Mouse (Mus musculus): ENCODE data around the gene Meis1.

The Meis1 gene

GRCm38 (mm10) chr11:18877626-18878011 lies 141.2 kb downstream of the Meis1 start:
- in situ Hi-C loops (cut with MseI, MboI), result loop anchor here (5.0 kb wide), 1 partner anchor 145 kb away; no protein-coding TSS in a partner anchor

DNA sequence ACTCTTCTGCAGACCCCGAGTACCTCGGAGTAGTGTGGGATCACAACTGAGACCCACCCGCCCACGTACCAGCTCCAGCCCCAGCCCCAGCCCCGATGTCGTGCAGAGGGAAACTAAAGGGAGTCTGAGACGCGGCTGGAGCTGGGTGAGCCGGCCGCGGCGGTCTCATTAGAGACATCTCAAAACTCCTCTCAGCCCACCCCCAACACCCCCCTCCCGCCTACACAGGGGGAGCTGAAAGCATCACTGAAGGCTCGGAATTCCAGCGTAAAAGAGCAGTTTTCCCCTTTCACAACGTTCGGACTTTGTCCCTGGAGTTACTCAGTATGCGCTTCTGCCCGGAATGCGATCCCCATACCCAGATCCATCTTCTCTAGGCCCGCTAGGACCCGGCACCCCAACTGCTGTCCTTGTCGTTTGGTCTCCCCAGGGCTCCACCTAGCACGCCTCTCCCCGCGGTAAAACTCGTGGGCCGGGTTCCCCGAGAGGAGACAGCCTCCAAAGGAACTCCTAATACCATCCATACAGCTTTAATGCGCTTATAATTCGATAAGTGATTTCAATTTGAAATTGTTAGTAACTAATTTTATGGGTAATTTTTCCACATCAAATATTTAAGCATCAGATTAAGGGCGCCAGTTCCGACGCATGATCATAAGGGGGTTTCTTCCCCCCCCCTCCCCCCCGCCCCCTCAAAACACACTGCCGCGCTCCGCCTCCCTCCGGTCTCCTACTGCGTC lies 141.7 kb downstream of the Meis1 start:
- in situ Hi-C loops (cut with MseI, MboI), result loop anchor here (5.0 kb wide), 1 partner anchor 145 kb away; no protein-coding TSS in a partner anchor

DNA sequence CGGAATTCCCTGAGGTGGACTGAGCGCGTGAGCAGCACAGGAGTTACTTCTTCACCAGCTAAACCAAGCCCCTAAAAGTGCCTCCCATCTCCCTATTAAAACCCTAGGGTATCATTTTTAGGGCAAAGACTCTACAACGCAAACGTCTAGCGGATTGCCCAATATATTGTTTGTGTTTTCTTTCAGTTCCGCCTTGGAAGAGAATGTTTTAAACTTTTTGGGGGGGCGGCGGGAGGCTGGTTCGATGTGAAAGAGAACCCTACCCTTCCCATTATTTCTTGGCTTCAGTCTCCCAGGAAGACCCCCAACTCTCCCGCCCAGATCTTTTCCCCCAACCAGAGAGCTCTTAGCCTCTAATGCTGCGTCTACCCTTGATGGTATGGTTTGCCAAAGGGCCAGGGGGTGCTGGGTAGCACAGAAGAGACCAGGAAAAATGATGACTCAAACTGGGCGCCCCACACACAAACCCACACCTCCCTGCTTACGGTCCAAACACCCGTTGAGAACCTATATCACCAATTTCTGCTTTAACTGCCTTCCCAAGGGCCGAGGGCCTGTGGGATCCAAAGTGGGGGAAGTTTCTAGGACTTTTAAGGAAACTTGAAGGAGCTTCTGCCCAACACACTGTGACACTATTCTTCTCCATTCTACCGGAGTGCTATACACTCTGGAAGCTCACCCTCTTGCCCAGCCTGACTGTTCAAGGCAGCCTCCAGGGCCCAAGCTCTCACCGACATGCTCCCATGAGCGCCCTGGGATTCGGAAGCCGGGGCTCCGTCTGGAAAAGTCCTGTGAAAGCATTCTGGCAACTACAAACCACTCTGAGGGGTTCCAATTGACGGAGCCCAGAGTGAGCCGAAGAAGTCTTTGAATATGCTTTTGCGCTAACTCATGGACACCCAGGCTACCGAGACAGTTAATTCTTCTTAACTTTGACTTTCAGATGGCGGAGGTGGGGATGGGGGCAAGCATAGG lies 142.6 kb downstream of the Meis1 start:
- in situ Hi-C loops (cut with MseI, MboI), result loop anchor here (5.0 kb wide), 1 partner anchor 146 kb away; no protein-coding TSS in a partner anchor

- in situ Hi-C loops (cut with MseI, MboI), result loop anchor here (5.0 kb wide), 1 partner anchor 147 kb away; no protein-coding TSS in a partner anchor
Observed at GRCm38 (mm10) chr11:18875001-18875902, 143.5 kb downstream of the Meis1 start.

DNA sequence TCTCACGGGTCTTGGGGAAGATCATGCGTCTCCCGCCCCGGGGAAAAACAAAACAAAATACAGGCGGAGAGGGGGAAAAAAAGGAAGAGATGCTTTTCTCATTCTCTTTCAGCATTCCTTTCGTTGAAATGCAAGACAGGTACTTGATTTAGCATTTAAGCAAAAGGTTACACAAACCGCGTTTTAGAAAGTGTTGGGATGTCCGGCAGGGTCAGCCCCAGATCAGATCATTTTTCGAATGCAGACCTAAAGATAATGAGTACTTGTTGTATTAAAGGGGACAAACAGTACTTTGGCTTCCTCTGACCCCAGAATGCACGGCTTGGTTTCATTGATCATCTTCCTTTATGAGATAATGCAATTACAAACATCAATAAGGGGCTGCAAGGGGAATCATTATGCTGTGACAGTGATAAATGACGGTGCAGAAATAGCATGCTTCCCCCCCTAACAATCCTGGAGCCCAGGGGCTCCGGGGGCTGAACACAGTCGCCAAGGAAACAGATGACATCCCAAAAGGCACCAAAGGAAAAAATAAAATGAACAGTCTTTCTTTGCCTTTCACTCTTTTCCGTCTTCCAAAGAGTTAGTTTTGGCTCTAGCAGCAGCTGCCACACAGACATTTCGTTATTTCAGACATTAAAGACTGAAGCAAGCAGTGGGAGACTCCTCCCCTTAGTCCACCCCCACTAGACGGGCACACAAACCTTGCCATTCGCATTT lies 144.3 kb downstream of the Meis1 start:
- in situ Hi-C loops (cut with MseI, MboI), result loop anchor here in 1 of 2 experiments (25.0 kb wide), 1 partner anchor 888 kb away; no protein-coding TSS in a partner anchor

DNA sequence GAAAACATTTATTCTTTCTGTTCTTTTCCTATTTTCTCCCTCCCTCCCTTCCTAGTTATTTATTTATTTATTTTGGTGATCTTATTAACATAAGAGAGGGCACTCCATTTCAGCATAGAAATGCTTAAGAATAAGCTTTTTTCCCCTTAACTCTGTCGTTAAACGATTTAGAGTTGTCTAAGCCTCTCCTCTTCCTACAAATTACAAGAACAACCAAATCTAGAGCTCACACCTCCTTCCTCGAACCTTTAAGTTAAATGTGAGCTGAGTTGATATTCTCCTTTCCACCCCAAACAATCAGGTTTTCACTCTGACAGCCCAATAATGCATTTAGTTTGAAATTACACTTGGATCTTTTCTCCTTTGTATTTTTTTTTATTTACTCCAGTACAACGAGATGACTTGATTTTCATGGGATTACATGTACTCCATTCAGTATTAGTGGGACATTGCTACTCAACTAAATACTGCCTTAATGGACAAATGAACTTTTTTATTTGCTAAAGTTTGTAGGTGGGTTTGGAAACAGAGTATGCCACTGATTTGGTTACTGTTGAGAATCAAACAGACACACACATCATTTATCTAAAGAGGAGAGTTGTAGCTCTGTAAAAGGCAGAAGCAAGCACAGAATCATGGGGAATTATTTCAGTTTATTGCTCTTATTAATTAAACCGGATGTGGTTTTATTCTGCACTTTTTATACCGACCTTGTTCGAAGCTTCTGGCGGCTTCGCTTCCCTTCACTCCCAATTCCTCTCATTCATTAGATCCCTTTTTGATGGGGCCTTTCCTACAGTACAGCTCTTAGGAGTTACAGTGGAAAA lies 145.1 kb downstream of the Meis1 start:
- in situ Hi-C loops (cut with MseI, MboI), result loop anchor here in 1 of 2 experiments (25.0 kb wide), 1 partner anchor 889 kb away; no protein-coding TSS in a partner anchor

DNA sequence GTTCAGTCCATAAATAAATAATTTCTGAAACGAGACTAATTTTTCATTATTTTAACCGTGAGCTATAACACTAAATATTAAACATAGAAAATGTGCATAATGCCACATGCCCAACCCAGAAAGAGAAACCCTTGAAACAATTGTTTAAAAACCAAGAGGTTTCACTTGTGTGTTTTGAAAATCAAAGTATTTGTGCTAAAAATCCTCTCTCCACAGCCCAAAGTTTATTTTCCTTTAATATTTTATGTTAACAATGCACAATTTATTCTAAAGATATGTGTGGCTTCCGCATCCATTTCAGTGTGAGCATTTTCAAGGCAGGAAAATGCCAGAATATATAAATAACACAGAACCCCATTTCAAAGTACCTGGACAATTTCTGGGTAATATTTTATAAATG lies 146.0 kb downstream of the Meis1 start:
- in situ Hi-C loops (cut with MseI, MboI), result loop anchor here in 1 of 2 experiments (25.0 kb wide), 1 partner anchor 890 kb away; no protein-coding TSS in a partner anchor

DNA sequence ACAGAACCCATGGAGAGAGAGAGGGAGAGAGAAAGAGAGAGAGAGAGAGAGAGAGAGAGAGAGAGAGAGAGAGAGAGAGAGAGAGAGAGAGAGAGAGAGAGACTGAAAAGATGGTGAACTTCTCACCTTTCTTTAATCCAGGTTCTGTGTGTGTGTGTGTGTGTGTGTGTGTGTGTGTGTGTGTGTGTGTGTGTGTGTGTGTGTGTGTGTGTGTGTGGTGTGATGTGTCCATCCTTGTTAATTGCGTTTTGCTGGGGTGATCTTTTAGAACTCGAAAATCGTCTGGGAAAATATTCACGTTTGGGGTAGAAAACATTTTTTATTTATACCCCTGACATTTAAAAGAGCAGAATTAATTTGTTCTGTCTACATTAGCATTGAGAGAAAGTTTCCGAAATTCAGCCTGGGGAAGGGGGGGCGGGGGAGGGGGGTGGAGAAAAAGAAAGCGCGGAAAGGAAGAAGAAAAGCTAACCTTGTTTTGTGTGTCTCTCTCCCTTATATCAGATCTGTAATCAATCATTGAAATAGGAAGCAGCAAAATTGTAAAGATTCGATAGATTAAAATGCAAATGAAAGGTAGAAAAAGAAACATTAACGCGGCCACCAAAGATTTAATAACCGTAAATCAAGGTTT lies 146.6 kb downstream of the Meis1 start:
- in situ Hi-C loops (cut with MseI, MboI), result loop anchor here in 1 of 2 experiments (25.0 kb wide), 1 partner anchor 890 kb away; no protein-coding TSS in a partner anchor

- in situ Hi-C loops (cut with MseI, MboI), result loop anchor here in 1 of 2 experiments (25.0 kb wide), 1 partner anchor 891 kb away; no protein-coding TSS in a partner anchor
Observed at GRCm38 (mm10) chr11:18871170-18872081, 147.4 kb downstream of the Meis1 start.

- in situ Hi-C loops (cut with MseI, MboI), result loop anchor here in 1 of 2 experiments (25.0 kb wide), 1 partner anchor 892 kb away; no protein-coding TSS in a partner anchor
Observed at GRCm38 (mm10) chr11:18870121-18870931, 148.5 kb downstream of the Meis1 start.

DNA sequence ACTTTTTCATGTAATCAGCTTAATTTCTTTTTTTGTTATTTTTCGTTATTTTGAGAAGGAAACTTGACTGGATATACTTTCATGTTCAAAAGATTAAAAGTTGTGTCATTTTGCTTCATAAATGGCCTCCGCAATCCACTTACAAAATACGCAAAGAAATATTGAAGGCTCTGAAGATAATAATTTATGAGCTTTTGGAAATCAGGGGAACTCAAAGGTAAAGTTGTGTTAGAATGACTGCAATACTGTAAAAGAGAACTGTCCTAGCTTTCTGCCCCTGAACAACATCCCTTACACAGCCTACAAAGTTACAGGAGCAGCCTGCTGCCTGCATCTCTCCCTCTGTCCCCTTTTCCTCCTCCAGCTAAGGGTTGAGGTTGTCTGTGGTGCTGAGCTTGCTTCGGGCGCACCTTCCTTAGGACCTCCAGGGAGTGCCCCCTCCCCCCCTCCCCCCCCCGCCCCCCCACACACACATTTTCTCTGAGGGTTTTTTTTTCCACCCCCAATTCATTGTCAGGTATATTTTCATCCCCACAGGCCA lies 149.3 kb downstream of the Meis1 start:
- in situ Hi-C loops (cut with MseI, MboI), result loop anchor here in 1 of 2 experiments (25.0 kb wide), 1 partner anchor 893 kb away; no protein-coding TSS in a partner anchor

DNA sequence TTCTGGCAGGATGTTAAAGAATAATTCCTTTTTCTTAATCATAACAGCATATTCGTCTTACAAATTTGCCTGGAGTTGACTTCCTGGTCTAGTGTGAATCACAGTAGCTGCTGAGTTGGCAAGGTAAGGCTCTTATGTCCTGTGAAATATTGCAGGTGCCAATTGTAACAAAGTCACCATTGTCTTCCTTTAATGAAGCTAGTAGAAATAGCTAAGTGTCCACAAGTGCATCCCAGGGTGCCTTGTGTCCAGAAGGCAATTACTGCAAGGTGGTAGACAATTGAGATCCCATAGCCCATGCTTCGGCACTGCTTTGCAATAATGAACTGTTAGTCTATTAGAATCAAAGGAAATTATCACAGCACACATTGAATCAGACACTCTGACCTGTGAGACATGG lies 151.1 kb downstream of the Meis1 start:
- in situ Hi-C loops (cut with MseI, MboI), result loop anchor here in 1 of 2 experiments (25.0 kb wide), 1 partner anchor 895 kb away; no protein-coding TSS in a partner anchor

- in situ Hi-C loops (cut with MseI, MboI), result loop anchor here in 1 of 2 experiments (25.0 kb wide), 1 partner anchor 896 kb away; no protein-coding TSS in a partner anchor
Observed at GRCm38 (mm10) chr11:18866198-18866836, 152.5 kb downstream of the Meis1 start.

- in situ Hi-C loops (cut with MseI, MboI), result loop anchor here in 1 of 2 experiments (25.0 kb wide), 1 partner anchor 912 kb away; no protein-coding TSS in a partner anchor
Observed at GRCm38 (mm10) chr11:18850772-18851171, 168.0 kb downstream of the Meis1 start.

- in situ Hi-C loops (cut with MseI, MboI), result no loop called here
Observed at GRCm38 (mm10) chr11:18847650-18848049, 171.1 kb downstream of the Meis1 start.
